ENCODE assay signal across 9 mouse cellular contexts in the genomic region with DNA sequence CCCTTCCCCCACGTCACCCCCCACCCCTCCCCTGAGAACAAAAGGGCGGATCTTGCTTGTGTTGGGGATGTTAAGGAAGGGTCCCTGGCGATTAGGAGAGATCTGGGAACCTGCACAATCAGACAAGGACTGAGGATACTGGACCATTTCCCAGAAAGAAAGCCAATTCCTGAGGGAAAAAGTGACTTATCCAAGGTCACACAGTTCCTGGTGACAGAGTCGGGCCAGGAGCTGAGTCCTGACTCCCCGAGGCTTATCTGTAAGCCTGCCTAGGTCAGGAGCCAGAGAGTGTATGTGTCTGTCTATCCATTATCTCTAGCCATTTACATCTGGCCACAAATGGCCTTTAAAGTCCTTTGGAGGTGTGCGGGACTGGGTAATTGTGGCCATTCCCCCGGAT. TPM values are rescaled to one million over a fixed set of nuclear protein-coding genes. Genes with fewer than 3 reads are reported as not detected.
DNase-seq lines count a peak whose midpoint lies in the region; ATAC-seq and TF ChIP-seq lines count a peak whose summit lies in the region.
"Had no signal": no experiment of that assay in that cellular context is flagged by ENCODE, and none has a peak within 500 bp of the region (broad histone marks: within the 10 kb centered on the region; RNA-seq: fewer than 3 reads in every experiment).

No protein-coding gene starts in this region.

- no peaks in the 10 kb centered on the region for H3K4me1 ChIP-seq in kidney, adult 2 months (ENCODE audit: control insufficient read depth, insufficient read depth, low read length)
- peaks cover 15% of the 10 kb centered on the region; the same call in 1 of the 2 replicates for H3K4me1 ChIP-seq in embryonic facial prominence, embryonic 12.5 days
- H3K4me1 ChIP-seq in hindbrain, postnatal 0 days (ENCODE audit: insufficient read depth, low read length) = 0 out of 2 replicates have a peak, but pooled peaks cover 5% of the 10 kb centered on the region
- H3K4me1 ChIP-seq in midbrain, postnatal 0 days (ENCODE audit: insufficient read depth, low read length) = peaks cover 10% of the 10 kb centered on the region; the same call in 1 of the 2 replicates

- H3K9ac ChIP-seq in embryonic facial prominence, embryonic 12.5 days = peak overlapping the region; percentile 60
- peak overlapping the region; percentile 60 for H3K9ac ChIP-seq in hindbrain, postnatal 0 days (replicated peaks; ENCODE audit: low read length)
- H3K9ac ChIP-seq in midbrain, postnatal 0 days (replicated peaks; ENCODE audit: low read length, poor library complexity, severe bottlenecking) = peak overlapping the region; percentile 73

- no peak overlapping the region for H3K27ac ChIP-seq in kidney, adult 2 months (ENCODE audit: insufficient read depth, low read depth, low read length)
- H3K27ac ChIP-seq in embryonic facial prominence, embryonic 12.5 days = no peak overlapping the region
- H3K27ac ChIP-seq in hindbrain, postnatal 0 days = no peak overlapping the region
- no peak overlapping the region for H3K27ac ChIP-seq in midbrain, postnatal 0 days (ENCODE audit: low read depth, low read length)

- no peak for DNase-seq in kidney, adult 2 months
- DNase-seq in kidney, adult 8-10 months = no peak
- DNase-seq in hindbrain, postnatal 0 days (ENCODE audit: low spot score) = no peak
- no peak for DNase-seq in midbrain, postnatal 0 days (ENCODE audit: low spot score)
- DNase-seq in spleen, postnatal 10 days (ENCODE audit: low spot score in 2 of 2) = no peak
- DNase-seq in left cerebral cortex, adult 11 months (ENCODE audit: low spot score) = no peak
- DNase-seq in cerebellum, adult 11 months = no peak
- DNase-seq: thymus, postnatal 14 days had no signal

- peak overlapping the region; percentile 96 for H3K4me2 ChIP-seq in embryonic facial prominence, embryonic 12.5 days (replicated peaks)
- peak overlapping the region; percentile 91 for H3K4me2 ChIP-seq in hindbrain, postnatal 0 days (ENCODE audit: low read depth, low read length)
- peak overlapping the region; percentile 84 for H3K4me2 ChIP-seq in midbrain, postnatal 0 days (ENCODE audit: low read depth, low read length, poor library complexity, severe bottlenecking)

- H3K4me3 ChIP-seq in kidney, adult 2 months (ENCODE audit: insufficient read depth, low read depth, low read length) = peak overlapping the region; percentile 52
- peak overlapping the region; percentile 52 for H3K4me3 ChIP-seq in embryonic facial prominence, embryonic 12.5 days
- peak overlapping the region; percentile 64 for H3K4me3 ChIP-seq in hindbrain, postnatal 0 days (ENCODE audit: low read length)
- peak overlapping the region; percentile 72 for H3K4me3 ChIP-seq in midbrain, postnatal 0 days (ENCODE audit: low read depth, low read length)

- no peaks in the 10 kb centered on the region for H3K9me3 ChIP-seq in embryonic facial prominence, embryonic 12.5 days
- H3K9me3 ChIP-seq in hindbrain, postnatal 0 days (ENCODE audit: low read length) = no peaks in the 10 kb centered on the region
- H3K9me3 ChIP-seq in midbrain, postnatal 0 days (ENCODE audit: low read length) = no peaks in the 10 kb centered on the region

- no peaks in the 10 kb centered on the region for H3K36me3 ChIP-seq in kidney, adult 2 months (ENCODE audit: control insufficient read depth, insufficient read depth, low read length)
- H3K36me3 ChIP-seq in embryonic facial prominence, embryonic 12.5 days = no peaks in the 10 kb centered on the region
- no peaks in the 10 kb centered on the region for H3K36me3 ChIP-seq in hindbrain, postnatal 0 days (ENCODE audit: insufficient read depth, low read length)
- no peaks in the 10 kb centered on the region for H3K36me3 ChIP-seq in midbrain, postnatal 0 days (ENCODE audit: insufficient read depth, low read length)

- no peak for TF ChIP-seq CTCF in kidney, adult 2 months (conservative IDR thresholded peaks at IDR 0.05; ENCODE audit: insufficient read depth, insufficient read length, low read depth, low read length)
- TF ChIP-seq CTCF in hindbrain, postnatal 0 days (IDR thresholded peaks at IDR 0.05; ENCODE audit: low read depth) = no peak
- TF ChIP-seq CTCF in midbrain, postnatal 0 days (IDR thresholded peaks at IDR 0.05) = no peak

- WGBS in kidney, adult 2 months = 42% methylated on average over 7 of the region's 7 CpGs
- WGBS in embryonic facial prominence, embryonic 12.5 days = 28% methylated on average over 7 of the region's 7 CpGs
- WGBS in hindbrain, postnatal 0 days = 37% methylated on average over 7 of the region's 7 CpGs
- 39% methylated on average over 7 of the region's 7 CpGs for WGBS in midbrain, postnatal 0 days

- 0 out of 2 replicates have a peak, but pooled peaks cover 1% of the 10 kb centered on the region for H3K27me3 ChIP-seq in kidney, adult 2 months (replicated peaks; ENCODE audit: control insufficient read depth, insufficient read depth, low read length)
- H3K27me3 ChIP-seq in embryonic facial prominence, embryonic 12.5 days = peaks cover 32% of the 10 kb centered on the region
- H3K27me3 ChIP-seq in hindbrain, postnatal 0 days (ENCODE audit: insufficient read depth, low read length) = no peaks in the 10 kb centered on the region
- no peaks in the 10 kb centered on the region; the same call in 1 of the 2 replicates for H3K27me3 ChIP-seq in midbrain, postnatal 0 days (ENCODE audit: insufficient read depth, low read length)

- TF ChIP-seq POLR2A in kidney, adult 2 months (IDR thresholded peaks at IDR 0.05; ENCODE audit: low read depth, low read length) = no peak

- no peak for ATAC-seq in embryonic facial prominence, embryonic 12.5 days (ENCODE audit: insufficient number of reproducible peaks, insufficient read depth, low FRiP score, low TSS enrichment)
- ATAC-seq in hindbrain, postnatal 0 days = no peak
- no peak for ATAC-seq in midbrain, postnatal 0 days (ENCODE audit: low FRiP score)

RNA-seq across cellular contexts. Expression of gene Wipf3, which starts 0.8 kb away (rescaled TPM):
- 1.5 and 1.9 TPM in 2 replicates for polyA plus RNA-seq in kidney, adult 2 months (2012; rRNA removed)
- 1.4 and 2.2 TPM in 2 replicates for polyA plus RNA-seq in embryonic facial prominence, embryonic 12.5 days (2016; fragmentation: Nextera tagmentation; extraction: Ambion mirVana)
- 1.4 and 4.2 TPM in 2 replicates for total RNA-seq in hindbrain, postnatal 0 days (2014; rRNA removed)
- 1.0 TPM in 2 replicates for polyA plus RNA-seq in hindbrain, postnatal 0 days (2015; fragmentation: Nextera tagmentation; extraction: Ambion mirVana)
- 4.5 and 5.9 TPM in 2 replicates for total RNA-seq in midbrain, postnatal 0 days (2014; rRNA removed)
- polyA plus RNA-seq in midbrain, postnatal 0 days (2015; fragmentation: Nextera tagmentation; extraction: Ambion mirVana) = 1.3 and 1.7 TPM in 2 replicates
